Mouse (Mus musculus) lung, postnatal 0 days (tissue): Measurements from ENCODE around the gene Palm2.

Experiments
- CTCF ChIP-seq: IDR thresholded peaks from 2 replicates; pipeline ENCODE4 v1.5.1; 2016; ENCODE audit warnings: antibody characterized with exemption, mild to moderate bottlenecking
- EP300 ChIP-seq: IDR thresholded peaks from 2 replicates; pipeline ENCODE4 v1.6.1; 2016; ENCODE audit warnings: antibody characterized with exemption, mild to moderate bottlenecking, control low read depth

- TF ChIP-seq CTCF = no peak
- TF ChIP-seq EP300 = no peak
Observed at GRCm38 (mm10) chr4:57588356-57588755, 154.3 kb downstream of the Palm2 start.
